Mouse (Mus musculus) thymus, postnatal 4 days (tissue): ENCODE measurements at regions not wholly inside any gene's neighbourhood (a gene's known extent, or its start where the extent isn't known, plus 50 kb on each side); places are given as distances from the start of the nearest gene placed in this dataset.

Experiments
- DNase-seq: peaks from one replicate; pipeline ENCODE4 v3.0.0; 2021

GRCm38 (mm10) chr3:148316198-148316597 is 674.2 kb downstream of the Adgrl2 start:
- DNase-seq = no peak

- no peak for DNase-seq
Observed at GRCm38 (mm10) chr3:148315286-148315685, 675.1 kb downstream of the Adgrl2 start.

GRCm38 (mm10) chr3:148295515-148295914 is 694.8 kb downstream of the Adgrl2 start:
- DNase-seq = no peak

- DNase-seq = no peak
Observed at GRCm38 (mm10) chr3:148278978-148279377, 711.4 kb downstream of the Adgrl2 start.

DNA sequence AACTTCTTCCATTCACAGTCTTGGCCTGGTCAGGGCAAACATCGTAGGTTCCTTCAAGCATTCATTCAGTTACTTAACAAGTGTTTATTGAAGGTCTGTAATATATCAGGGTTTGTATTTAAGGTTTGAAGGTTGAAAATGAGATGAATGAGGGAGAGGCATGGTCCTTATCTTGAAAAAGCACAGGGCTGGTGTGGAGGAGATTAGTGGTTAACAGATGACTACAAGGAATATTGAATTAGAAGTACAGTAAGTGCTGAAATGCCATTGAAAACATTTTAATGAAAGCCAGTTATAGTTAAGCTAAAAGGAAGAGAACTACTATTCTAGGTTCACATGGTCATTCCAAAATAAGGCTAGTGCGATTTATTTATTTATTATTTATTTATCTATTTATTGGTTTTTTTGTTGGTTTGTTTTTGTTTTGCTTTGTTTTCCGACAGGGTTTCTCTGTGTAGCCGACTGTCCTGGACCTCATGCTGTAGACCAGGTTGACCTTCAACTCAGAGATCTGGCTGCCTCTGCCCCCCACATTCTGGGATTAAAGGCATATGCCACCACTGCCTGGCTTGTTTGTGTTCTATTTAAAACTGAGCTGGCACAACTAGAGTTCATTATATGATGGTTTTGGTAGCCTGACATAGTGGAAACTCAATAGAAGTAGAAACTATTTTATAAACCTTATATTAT is 718.1 kb downstream of the Adgrl2 start:
- DNase-seq = no peak

DNA sequence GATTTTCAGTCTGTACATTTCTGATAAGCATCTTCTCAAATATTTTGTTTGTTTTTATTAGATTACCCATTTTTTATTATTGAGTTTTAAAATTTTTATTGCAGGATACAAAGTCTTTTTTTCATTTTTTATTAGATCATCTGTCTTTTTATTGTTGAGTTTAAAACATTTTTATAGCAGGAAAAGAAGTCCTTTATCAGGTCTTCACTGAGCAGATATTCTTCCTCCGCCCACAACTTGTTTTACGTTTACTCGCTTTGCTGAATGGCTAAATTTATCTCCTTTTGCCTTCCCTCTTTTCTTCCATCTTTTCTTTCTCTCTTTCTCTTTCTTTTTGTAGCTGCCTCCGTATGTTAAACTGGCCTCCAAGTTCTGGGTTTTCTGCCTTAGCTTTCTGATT is 721.5 kb downstream of the Adgrl2 start:
- DNase-seq = no peak

DNA sequence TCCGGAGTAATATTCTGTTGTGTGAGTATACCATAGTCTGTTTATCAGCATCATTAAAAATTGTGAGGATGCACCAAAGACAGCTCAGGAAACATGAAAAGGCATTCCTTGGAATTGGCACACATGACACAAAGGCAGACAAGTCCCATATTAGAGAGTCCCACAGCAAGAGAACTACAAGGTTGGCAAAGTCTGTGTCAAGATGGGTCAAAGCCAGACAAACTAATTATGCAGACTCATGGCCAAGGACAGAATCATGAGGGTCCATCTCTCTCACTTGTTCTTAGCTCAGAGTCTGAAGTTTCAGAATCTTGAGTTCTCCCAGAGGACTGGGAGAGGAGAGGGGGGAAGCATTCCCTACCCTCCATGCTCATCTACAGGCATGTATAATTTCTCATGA is 731.1 kb downstream of the Adgrl2 start:
- no peak for DNase-seq

DNA sequence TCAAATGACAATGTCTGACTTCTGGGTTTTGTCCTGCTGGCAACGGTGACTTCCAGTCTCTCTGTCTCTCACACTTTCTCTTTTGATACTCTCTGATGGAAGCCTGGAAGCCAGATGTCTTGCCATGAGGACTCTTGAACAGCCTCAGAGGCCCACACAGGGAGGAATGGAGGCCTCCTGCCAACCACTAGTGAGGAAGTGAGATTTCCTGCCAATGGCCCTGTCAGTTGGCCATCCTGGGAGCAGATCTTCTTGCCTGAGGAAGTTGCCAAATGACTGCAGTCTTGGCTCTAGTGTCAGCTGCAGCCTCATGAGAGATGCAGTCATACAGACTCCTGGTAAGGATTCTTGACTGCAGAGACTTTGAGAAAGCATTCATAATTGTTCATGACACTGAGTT is 741.7 kb downstream of the Adgrl2 start:
- no peak for DNase-seq

- DNase-seq = no peak
Observed at GRCm38 (mm10) chr3:148246786-148247185, 743.6 kb downstream of the Adgrl2 start.

GRCm38 (mm10) chr3:148238093-148238492 is 752.3 kb downstream of the Adgrl2 start:
- DNase-seq = no peak

DNA sequence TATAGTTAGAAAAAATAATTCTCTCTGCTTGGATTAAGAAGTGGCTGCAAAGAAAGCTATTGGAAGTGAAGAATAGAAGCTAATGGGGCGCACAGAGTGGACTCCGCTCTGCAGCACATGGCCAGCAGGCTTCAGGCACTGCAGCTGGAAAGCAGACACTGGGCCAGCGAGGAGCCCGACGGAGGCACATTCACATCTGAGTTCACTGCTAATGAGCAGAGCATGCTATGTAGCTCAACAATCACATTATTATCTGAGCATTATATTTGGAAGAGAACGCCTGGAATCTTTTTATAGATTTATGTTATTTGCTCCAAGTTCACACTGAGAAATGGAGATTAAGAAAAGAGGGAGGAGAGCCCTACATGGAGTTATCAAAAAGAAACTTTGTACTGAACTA is 752.8 kb downstream of the Adgrl2 start:
- DNase-seq = no peak

GRCm38 (mm10) chr3:148233616-148234015 is 756.7 kb downstream of the Adgrl2 start:
- DNase-seq = no peak

- DNase-seq = no peak
Observed at GRCm38 (mm10) chr3:148229192-148229591, 761.2 kb downstream of the Adgrl2 start.

GRCm38 (mm10) chr3:148228002-148228707 is 762.2 kb downstream of the Adgrl2 start:
- DNase-seq = no peak

DNA sequence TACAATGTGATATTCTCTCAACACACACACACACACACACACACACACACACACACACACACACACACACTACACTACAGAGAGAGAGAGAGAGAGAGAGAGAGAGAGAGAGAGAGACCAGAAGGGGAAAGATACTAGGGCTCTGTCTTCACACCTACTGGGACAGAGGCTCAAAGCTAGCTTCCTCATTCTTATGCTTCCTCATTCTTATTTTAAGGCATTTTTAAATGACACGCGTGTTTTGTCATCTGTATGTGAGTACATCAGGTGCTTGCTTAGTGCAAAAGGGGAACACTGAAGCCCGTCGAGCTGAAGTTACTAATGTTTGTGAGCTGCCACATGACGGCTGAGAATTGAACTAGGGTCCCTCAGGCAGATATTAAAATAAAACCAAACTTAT is 769.5 kb downstream of the Adgrl2 start:
- DNase-seq = no peak

- DNase-seq = no peak
Observed at GRCm38 (mm10) chr3:148220024-148220590, 770.2 kb downstream of the Adgrl2 start.

DNA sequence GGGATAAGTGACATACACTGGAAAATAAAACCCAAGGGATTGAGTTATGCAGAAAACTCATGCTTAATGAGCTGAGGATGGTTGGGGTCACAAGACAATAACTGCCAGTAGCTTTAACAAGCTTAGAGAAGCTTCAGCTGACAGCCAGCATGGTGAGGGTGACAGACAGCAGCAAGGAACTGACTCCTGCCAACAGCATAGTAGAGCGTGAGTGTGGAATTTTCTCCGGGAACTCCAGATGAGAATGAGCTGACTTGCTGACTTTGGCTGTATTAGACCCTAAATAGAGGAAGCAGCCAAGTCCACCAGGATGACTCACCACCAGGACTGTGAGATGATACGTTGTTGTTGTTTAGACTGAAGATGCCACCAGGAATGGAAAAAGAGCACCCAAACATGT is 788.2 kb downstream of the Adgrl2 start:
- no peak for DNase-seq

- no peak for DNase-seq
Observed at GRCm38 (mm10) chr3:148186704-148187103, 803.7 kb downstream of the Adgrl2 start.

GRCm38 (mm10) chr3:148167556-148167955 is 822.8 kb downstream of the Adgrl2 start:
- no peak for DNase-seq

GRCm38 (mm10) chr3:148159059-148159458 is 831.3 kb downstream of the Adgrl2 start:
- no peak for DNase-seq

DNA sequence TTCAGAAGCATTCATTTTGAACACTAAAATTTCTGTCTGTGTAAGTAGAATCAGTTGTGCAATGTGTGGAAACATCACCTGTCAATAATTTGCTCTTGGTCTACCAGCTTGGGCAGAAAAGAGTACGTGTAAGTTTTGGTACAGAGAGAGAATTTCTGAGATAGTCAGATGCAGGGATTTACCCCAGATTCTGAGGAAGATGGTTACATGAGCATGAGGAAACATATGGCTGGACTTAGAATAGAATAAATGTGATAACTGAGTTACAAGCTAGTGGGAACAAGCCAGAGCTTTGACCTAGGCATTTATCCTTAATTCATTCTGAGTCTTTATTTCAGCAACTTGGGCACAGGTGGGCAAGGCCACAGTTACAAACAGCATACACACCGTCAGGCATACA is 831.8 kb downstream of the Adgrl2 start:
- DNase-seq = no peak

DNA sequence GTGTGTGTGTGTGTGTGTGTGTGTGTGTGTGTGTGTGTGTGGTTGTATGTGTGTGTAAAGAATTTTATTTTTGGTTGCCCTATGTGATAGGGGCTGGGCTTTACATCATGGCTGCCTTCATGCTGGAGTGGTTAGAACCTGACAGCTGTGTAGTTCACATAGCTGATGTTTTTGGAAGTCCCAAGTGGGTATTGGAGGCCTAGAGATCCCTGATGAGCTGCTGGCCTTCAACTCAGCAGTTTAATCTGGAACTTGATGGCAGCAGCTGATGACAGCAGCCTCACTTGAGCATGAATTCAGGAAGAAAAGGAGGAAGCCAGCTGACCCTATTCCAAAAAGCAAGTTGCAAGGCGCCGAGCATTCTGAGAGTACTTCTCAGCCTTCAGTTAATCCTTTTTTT is 846.6 kb downstream of the Adgrl2 start:
- no peak for DNase-seq

DNA sequence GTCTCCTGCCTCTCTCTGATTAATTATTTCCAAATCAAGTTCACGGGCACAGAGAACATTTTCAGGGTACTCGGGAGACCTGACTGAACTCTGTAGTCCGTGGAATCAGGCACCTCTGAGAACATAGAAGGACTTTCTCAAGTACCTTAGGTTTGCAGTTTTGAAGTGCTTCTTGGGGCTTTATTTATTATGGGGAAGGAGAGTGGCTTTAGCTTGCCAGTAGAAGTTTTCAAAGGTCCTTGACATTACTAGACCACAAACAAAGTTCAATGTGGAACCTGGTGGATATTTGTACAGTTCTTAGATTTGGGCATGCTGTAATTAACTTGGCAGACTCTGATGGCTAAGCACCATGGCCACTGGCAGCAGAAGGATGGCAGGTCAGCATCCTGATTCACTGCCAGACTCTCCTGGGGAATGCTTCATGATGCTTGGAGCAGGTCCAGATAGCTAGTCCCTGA is 853.5 kb downstream of the Adgrl2 start:
- DNase-seq = no peak

DNA sequence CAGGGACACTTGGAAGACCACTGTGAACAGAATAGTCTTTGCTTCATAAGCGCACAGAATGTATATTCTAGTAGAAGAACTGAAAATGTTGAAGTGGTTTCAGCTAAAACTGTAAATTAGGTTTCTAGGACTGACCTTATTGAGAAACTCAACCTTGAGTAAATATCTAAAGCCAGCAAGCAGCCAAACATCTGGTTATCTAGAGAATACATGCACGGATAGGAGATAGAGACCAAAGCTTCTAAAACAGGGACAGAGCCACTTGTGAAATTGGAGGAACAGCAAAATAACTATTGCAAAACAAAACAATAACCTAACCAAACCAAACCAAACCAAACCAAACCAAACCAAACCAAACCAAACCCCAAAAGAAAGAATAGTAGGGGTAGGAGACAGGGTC is 855.7 kb downstream of the Adgrl2 start:
- DNase-seq = no peak
